Mouse (Mus musculus): ENCODE measurements around the gene Trim7. TPM values are rescaled to one million over a fixed set of nuclear protein-coding genes. Genes with fewer than 3 reads are reported as not detected.
A peak's percentile ranks its signal among the peaks of the same experiment; 100 is the strongest.
"Not testable (repeated sequence)": the region's sequence is repeated elsewhere in the genome, so short reads cannot be mapped to it uniquely, and the experiment has no call there.

The Trim7 gene
- total RNA-seq, 2 experiments from 2014 or later: 1.4 to 2.2 TPM

DNA sequence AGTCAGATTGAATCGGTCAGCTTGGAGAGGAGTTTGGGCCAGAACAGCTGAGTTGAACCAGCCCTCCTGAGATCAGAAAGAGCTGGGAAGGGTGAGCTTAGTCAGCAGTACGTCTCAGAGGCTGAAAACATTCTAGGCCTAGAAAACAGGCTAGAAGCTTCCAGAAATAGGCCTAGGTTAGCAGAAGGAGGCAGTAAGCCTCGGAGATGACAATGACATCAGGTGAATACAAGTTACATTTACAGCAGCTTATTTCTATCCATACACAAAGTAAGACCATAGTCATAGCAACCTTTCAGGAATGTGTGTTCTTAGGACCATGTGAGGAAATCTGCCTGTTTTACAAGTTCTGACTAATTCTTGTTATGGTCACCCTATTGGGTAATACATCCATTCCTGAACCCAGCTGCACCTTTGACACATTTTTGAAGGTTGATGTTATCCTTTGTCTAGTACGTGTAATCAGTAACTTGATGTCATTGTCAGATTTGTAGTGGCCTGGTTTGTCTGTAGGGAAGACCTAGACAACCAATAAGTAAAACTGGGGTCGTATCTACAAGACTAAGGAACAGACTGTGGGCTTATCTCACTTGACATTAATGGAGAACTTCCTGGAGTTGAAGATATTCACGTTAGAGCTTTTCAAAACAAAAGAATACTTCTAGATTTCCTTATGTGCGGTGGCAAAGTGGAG, 6.2 kb upstream of the Trim7 start:
- no peak for DNase-seq (ENCODE audit: low spot score in 2 of 2)
- intact Hi-C loops (cut with DNase I): loop anchor here (2.0 to 5.0 kb wide), 2 partner anchors 15 to 383 kb away; partner anchors contain the start of gene Zfp62

DNA sequence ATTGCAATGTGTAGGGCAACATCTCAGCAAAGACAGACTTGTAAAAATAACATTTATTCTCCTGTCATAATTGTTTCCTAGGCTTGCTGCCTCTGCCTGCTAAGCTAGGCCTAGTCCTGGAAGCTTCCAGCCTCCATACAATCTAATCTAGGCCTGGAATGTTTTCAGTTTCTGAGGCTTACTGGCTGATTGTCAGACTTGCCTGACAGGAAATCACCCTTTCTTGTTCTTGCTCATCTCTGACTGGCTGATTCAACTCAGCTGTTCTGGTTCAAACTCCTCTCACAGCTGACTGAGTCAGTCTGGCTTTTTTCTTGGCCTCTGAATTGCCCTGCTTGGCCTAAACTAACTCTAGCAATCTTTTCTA, 5.6 kb upstream of the Trim7 start:
- intact Hi-C loops (cut with DNase I): no loop called here
- no peak for DNase-seq (ENCODE audit: low spot score in 2 of 2)

DNA sequence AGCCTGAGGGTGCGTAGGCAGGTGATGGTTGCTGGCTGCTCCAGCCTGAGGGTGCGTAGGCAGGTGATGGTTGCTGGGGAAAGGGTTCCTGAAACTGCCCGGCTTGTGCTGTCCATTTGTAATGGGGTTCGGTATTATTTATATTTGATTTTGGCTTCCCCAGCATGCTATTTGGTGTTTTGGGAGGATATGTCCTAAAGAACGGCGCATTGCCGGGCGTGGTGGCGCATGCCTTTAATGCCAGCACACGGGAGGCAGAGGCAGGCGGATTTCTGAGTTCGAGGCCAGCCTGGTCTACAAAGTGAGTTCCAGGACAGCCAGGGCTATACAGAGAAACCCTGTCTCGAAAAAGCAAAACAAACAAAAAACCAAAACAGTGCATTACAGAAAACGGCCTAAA, 4.6 kb upstream of the Trim7 start:
- intact Hi-C loops (cut with DNase I); DNase-seq (ENCODE audit: low spot score in 2 of 2): not testable (repeated sequence)

DNA sequence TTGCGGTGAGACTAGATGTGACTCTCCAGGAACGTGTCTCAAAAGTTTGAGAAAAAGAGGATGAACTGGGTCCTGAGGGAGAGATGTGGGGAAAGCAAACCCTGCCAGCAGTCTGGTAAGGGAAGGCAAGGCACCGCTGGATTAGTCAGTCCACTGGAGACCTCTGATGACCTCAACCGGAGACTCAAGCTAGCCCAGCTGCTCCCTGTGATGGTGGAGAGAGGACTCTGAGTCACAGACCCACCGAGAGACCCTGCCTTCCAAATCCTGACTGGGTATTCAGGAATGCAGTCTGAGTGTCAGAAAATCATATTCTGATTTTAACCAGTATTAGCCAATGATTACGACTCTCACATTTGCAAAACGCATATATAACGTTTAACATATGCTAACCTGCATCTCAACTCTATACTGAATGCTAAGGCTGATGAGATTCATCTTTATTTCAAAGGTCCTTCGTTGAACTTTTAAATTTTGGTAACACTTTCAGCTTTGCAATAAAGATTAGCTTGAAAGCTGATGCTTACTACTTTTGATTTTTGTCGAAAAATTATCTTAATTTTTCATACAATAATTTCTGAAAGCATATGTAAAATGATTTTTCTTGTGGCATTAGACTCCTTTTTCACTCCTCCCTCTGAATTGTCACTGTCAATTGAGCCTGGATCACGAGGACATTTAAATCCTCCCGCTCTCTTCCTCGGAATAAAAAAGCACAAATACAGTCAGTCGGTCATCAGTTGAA, 3.0 kb upstream of the Trim7 start:
- intact Hi-C loops (cut with DNase I): no loop called here
- DNase-seq (ENCODE audit: low spot score in 2 of 2): no peak

DNA sequence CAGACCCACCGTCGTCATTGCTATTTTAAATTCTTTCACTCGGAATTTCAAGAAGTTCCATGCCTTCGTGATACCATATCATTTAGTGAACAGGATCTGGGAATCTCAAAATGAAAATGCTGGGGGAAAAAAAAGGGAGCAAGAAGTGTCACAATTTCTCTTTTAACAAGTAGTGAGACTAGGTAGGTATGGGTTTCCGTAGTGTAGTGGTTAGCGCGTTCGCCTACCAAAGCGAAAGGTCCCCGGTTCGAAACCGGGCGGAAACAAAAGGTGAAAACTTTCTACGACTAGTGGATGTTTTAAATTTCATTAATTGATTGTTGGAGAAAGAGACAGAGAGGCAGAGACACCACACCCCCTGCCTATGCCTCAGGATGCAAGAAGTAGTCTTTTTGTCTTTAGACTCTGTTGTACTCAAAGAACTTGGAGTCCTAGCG, 2.4 kb upstream of the Trim7 start:
- intact Hi-C loops (cut with DNase I): no loop called here

DNA sequence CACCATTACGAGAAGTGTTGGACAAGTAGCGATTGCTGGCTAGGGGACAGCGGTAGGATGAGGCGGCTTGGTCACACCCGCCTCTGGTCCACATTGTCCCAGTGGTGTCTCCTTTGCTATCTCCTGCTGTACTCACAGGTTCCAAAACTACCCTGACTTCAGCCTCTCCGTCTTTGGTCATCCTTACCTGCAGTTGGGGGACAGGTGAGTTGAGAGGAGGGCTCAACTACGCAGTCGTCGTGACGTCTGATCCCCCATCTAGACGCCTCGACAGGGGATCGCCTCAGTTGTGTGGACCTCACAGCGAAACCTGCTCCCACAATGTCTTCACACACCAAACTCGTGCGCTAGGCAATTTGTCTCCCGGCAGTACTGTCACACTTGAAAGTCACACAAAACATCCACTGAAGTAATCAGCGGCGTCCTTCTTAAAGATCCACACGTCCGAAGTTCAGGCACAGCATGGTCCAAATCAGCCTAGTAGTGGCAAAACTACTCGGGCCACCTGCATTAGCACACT, 1.6 kb upstream of the Trim7 start:
- DNase-seq (ENCODE audit: low spot score in 2 of 2): no peak
- intact Hi-C loops (cut with DNase I): no loop called here

More for the DNA sequence above, 2.4 kb upstream of the Trim7 start:
- peak; percentile 54 to 62 for DNase-seq (ENCODE audit: low spot score in 2 of 2)

DNA sequence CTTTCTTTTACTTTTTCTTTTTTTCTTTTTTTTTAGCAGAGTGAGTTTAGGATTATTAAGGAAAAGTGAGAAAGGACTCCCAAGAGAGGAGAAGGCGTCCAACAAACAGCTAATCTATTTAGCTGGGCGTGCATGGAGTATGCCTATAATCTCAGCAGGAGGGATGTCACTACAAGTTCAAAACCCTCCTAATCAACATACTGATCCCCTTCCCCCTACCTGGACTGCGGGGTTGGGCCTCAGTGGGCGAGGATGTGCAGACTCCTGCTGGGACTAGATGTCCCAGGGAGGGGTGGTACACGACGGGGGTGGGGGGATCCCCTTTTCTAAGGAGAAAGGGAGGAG, 784 bp downstream of the Trim7 start:
- intact Hi-C loops (cut with DNase I): no loop called here
- no peak for DNase-seq (ENCODE audit: low spot score in 2 of 2)

DNA sequence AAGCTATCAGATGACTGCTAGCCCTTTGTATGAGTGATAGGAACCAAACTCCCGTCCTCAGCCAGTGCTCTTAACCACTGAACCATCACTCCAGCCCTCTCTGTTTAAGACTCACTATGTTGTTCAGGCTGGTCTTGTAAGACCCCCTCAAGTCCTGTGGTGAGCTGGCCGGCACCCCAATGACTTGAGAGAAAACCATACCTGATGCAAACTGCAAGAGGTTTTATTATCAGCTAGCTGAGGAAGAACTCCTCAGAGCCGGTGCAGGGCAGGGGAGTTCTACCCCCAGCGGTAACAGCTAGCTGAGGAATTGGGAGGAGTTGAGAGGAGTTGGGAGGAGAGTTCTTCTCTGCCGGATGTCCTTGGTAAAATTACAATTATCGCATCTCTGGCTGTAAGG, 2.0 kb downstream of the Trim7 start:
- intact Hi-C loops (cut with DNase I): no loop called here
- DNase-seq (ENCODE audit: low spot score in 2 of 2): no peak

DNA sequence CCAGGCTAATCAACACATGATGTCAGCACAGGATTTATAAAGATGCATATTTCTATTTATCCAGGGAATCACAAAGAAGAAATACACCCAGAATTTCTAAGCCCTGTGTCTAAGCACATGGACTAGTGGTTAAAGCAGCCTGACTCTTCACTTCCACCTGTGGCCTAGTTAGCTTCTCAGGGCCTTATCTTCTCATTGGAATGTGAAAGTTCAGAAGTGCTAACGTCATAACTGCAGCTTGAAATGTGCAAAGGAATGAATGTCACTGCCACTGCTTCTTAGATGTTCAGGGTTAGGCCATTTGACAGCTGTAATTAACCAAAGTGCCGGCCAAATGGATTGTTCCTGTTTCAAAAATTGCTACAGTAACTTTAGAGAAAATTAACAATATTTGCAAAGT, 4.3 kb downstream of the Trim7 start:
- DNase-seq (ENCODE audit: low spot score in 2 of 2): no peak
- intact Hi-C loops (cut with DNase I): no loop called here

DNA sequence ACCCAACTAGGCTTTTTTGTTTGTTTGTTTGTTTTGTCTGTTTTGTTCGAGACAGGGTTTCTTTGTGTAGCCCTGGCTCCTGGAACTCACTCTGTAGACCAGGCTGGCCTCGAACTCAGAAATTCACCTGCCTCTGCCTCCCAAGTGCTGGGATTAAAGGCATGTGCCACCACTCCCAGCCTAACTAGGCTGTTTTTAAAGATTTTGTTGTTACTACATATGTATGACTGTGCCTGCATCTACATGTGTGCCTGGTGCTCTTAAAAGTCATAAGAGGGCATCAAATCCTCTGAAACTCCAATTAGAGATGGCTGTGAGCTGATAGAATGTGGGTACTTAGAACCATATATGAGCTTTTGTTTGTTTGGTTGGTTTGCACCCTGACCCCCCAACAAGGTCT, 5.3 kb downstream of the Trim7 start:
- intact Hi-C loops (cut with DNase I): no loop called here
- DNase-seq (ENCODE audit: low spot score in 2 of 2): no peak

DNA sequence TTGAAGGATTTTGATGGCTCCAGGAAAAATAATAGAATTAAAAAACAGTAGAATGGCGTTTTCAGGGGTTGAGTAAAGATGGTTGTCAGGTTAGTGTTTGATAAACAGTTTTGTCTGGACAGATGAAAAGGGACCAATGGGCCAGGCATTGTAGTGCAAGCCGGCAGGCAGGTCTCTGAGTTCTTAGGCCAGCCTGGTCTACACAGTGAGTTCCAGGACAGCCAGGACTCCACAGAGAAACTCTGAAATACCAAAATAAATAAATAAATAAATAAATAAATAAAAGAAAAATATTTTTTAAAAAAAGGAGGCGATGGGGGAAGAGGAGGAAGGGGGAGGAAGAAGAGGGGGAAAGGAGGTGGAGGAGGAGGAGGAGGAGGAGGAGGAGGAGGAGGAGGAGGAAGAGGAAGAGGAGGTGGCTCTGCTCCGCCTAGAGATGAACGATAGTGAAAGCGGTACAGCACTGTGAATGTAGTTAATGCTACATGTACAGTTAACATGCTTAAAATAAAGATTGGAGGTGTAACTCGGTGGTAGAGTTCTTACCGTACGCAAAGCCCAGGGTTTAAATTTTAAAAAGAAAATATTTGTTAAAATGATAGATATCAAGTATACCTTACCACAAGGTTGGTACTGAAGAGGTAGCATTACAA, 7.3 kb downstream of the Trim7 start:
- intact Hi-C loops (cut with DNase I): no loop called here
- no peak for DNase-seq (ENCODE audit: low spot score in 2 of 2)

DNA sequence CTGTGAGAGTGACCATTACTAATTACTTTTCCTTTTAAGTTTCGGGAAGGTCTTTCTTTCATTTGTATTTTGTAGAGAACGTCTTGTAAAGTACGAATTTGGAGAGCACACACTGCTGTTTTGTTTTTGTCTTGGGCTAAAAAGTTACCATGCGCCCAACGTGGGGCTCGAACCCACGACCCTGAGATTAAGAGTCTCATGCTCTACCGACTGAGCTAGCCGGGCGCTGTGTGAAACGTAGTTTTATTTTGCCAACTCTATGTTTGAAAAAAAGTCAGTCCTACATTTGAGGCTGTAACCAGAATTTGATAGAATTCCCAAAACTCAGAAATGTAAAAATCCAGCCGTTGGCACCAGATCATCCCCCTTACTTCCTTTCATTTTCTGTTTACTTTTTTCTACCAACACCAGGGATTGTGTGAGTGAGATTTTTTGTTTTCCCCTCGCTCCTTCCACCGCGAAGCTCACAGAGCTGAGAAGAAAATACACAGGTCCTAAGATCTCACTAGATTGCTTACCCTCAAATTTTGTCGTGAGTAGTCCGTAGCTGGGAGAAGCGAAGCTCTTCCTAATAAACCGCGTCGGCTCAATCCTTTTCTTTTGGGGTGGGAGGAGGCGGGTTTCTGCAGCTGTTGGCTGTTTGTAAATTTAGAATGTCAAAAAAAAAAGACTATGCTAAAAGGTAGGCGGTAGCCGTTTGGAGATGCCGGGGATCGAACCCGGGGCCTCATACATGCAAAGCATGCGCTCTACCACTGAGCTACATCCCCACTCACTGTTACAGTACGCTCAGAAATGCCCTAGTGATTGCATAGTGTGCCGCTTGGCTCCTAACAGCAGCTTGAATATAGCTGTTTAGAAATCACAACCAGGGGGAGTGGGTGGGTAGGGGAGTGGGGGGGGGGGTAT, 8.0 kb downstream of the Trim7 start:
- intact Hi-C loops (cut with DNase I): loop anchor here (1.0 to 2.0 kb wide), 2 partner anchors 15 to 22 kb away; no protein-coding TSS in a partner anchor
- DNase-seq (ENCODE audit: low spot score in 2 of 2): peak; percentile 91 to 96

DNA sequence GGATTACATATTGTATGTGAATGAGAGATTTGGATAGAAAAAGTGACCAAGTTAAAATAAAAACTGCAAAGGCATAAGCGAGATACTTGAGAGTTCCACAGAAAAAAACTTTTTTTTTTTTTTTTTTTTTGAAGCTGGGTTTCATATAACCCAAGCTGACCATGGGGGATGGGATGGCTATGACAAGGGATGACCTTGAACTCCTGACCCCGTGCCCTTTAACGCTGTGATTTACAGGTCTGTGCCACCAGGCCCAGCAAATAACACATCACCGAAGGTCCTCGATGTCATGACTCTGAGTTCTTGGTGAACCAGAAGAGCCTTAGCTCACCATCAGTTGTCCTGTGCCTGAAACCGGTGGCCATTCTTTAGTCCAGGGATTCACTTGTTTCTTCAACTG, 10.0 kb downstream of the Trim7 start:
- intact Hi-C loops (cut with DNase I): loop anchor here (2.0 kb wide), 1 partner anchor 17 kb away; no protein-coding TSS in a partner anchor
- no peak for DNase-seq (ENCODE audit: low spot score in 2 of 2)

DNA sequence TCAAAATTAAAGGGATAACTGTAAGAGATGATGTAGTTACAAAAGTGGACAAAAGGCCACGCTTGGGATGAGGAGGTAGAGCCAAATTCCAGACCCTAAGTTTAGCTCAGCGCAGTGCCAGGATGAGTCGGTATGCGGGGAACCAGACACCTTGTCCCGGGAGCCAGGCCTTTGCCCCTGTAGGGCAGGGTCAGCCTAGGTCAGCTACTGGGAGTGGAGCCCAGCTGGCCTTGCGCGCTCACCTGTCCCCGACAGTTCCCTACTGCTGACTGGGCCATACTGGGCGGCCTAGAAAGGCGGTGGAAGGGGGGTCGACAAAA, 11.0 kb downstream of the Trim7 start:
- intact Hi-C loops (cut with DNase I): no loop called here
- DNase-seq (ENCODE audit: low spot score in 2 of 2): no peak

DNA sequence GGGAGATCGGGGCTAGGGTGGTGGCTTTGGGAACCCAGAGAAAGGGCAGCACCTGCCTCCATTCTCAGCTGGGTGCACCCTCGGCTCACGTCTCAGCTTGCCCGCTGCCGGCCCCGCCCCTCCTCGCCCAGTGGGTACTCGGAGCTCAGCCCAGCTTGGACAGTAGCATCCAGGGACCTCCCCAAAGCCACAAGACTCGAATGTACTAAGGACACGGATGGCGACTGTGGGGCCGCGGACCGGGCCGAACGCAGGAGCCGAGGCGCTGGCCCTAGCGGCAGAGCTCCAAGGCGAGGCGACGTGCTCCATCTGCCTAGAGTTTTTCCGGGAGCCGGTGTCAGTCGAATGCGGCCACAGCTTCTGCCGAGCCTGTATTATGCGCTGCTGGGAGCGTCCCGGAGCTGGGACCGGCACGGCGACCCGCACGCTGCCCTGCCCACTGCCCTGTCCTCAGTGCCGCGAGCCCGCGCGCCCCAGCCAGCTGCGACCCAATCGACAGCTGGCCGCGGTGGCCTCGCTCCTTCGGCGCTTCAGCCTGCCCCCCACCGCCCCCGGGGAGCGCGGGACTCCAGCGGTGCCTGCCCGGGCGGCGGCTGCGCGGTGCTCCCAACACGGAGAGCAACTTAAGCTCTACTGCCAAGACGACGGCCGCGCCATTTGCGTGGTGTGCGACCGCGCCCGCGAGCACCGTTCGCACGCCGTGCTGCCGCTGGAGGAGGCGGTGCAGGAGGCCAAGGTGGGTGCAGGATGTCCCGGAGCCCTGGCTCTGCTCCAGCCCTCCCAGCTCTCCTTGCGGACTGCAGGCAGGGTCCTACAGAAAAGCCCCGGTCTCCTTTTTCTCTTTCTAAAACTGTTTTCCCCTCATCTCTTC, 11.6 kb downstream of the Trim7 start:
- intact Hi-C loops (cut with DNase I): no loop called here
- DNase-seq (ENCODE audit: low spot score in 2 of 2): peak; percentile 56 to 61

DNA sequence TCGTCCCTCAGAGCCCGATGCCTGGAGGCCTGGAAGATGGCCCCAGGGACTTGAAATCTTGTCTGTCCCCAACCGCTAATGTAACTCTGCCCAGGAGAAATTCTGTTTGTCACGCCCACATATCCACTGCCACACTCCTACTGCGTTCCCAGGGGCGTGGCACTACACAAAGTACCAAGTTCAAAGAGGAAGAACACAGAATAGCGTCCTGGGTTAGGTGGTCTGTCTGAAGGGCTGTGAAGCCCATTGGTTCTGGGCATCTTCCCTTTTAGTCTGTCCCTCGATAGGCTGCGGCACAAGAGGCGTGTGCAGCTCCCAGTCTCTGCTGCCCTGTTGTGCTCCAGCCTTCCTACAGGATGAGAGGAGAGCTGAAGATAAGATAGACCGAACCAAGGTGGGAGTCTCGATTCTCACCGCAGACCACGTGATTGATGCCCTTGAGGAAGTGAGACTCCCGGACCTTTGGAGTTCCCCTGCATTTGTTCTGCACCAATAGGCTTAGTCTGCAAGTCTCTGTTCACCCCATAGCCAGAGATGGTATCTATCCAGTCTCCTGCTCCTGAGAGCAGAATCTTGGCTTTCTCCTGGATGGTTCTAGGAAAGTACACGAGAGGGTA, 12.3 kb downstream of the Trim7 start:
- intact Hi-C loops (cut with DNase I): no loop called here

DNA sequence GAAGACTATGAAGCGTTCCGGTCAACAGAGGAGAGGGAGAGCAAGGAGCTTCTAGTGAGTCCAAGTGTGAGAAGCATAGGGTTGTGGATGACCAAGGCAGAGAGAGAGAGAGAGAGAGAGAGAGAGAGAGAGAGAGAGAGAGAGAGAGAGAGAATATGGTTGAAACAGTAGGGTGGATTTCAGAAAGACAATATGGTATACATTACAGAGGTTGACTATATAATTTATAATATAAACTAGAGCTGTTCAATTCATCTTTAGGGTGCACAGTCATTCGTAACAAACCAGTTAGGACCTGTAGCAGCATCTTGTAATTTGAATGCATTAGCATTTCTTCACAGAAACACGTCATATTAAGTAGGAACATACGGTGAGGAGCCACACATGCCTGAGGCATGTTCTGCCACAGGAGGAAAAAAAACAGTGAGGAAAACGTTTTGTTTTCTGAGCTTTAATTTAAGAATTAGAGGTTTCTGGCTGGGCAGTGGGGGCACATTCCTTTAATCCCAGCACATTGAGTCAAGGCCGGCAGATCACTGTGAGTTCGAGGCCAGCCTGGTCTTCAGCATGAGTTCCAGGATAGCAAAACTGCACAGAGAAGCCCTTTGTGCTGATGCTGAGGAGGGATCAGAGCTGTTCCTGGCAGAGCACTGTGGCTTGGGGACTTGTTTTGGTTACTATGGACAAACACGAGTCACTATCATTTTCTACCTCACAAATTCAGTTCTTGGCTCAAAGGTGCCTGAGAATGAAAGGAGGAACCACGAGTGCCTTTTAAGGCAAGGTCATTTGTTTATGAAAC, 13.1 kb downstream of the Trim7 start:
- DNase-seq (ENCODE audit: low spot score in 2 of 2): no peak
- intact Hi-C loops (cut with DNase I): no loop called here

More for the DNA sequence above, 12.3 kb downstream of the Trim7 start:
- no peak for DNase-seq (ENCODE audit: low spot score in 2 of 2)

DNA sequence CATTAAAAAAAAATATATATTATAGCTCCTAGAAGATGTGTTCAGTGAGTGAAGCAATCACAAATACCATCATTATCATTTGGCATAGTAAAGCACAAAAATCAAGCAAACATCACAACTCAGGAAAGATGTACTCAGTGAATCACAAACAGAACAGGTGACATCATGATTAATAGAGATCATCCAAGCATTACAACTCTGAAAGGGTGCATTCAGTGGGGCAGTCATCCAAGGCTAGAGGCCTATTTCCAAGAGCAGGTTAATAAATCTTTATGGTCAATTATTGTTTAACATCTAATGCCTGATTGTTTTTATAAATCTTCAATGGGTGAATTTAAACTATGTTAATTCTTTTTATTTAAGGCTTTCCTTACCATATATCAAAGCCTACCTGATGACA, 14.9 kb downstream of the Trim7 start:
- DNase-seq (ENCODE audit: low spot score in 2 of 2): no peak
- intact Hi-C loops (cut with DNase I): no loop called here

Measured in left cerebral cortex, postnatal 25 days (tissue).